Mouse (Mus musculus) ES-E14 (cell line): ENCODE data around the gene Zfp365.

ENCODE experiments used
- CHD2 ChIP-seq: IDR thresholded peaks from 2 replicates; pipeline ENCODE4 v1.6.1; 2014; ENCODE audit warnings: mild to moderate bottlenecking, low read depth, low read length, inconsistent platforms
- HCFC1 ChIP-seq: IDR thresholded peaks from 2 replicates; pipeline ENCODE4 v1.6.1; 2012; ENCODE audit warnings: low read length, inconsistent platforms, borderline replicate concordance; ENCODE audit not compliant: insufficient read depth
- MAFK ChIP-seq: IDR thresholded peaks from 2 replicates; pipeline ENCODE4 v1.6.1; 2014; ENCODE audit warnings: mild to moderate bottlenecking, low read depth, low read length, inconsistent platforms; ENCODE audit not compliant: insufficient read depth
- ZC3H11A ChIP-seq: IDR thresholded peaks from 2 replicates; pipeline ENCODE4 v1.6.1; 2012; ENCODE audit warnings: low read depth, mild to moderate bottlenecking, inconsistent platforms, low read length, borderline replicate concordance
- ZNF384 ChIP-seq: IDR thresholded peaks from 2 replicates; pipeline ENCODE4 v1.6.1; 2012; ENCODE audit warnings: low read depth, low read length, inconsistent platforms

DNA sequence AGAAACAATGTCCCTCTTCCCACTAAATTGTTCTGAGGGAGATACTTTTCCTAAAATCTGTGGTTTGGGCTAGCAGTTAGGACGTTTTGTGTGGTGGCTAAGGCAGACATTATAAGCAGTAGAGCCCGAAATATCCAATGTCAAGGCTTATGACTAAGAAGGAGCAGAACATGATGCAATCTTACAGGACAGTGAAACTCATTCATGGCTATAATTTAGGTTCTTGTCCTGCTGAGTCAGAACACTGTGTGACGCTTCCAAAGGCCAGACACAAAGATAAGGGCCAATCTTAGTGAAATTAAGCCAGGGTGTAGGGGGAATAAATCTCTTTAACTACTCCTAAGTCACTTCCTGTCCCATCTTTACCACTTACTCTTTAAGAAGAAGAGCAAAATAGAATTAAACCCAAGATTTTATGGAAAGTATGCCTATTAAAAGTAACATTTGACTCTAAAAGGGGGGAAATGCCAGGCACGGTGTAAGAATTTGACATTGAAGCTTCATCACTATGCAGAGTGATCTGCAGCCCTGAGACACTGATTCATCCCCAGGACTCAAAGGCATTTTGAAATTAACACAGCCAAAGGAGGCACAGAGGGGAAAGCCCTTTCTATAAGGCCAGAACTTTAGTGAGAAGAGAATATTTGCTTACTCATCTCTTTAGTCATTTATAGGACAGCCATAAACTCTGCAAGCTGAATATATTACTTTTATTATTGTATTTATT is 13.3 kb downstream of the Zfp365 start:
- no peak for TF ChIP-seq HCFC1
- no peak for TF ChIP-seq CHD2
- no peak for TF ChIP-seq ZC3H11A
- TF ChIP-seq MAFK: no peak
- no peak for TF ChIP-seq ZNF384
